Mouse (Mus musculus) E14TG2a.4 (cell line): Measurements from ENCODE around the gene Dhx40.

Experiments used
- CTCF ChIP-seq: conservative IDR thresholded peaks from 2 replicates; pipeline ENCODE4 v1.5.1; 2014; ENCODE audit warnings: low read length
- NANOG ChIP-seq: IDR thresholded peaks from 2 replicates; pipeline ENCODE4 v1.6.1; 2014; ENCODE audit warnings: borderline replicate concordance, low read length, mixed read lengths
- POU5F1 ChIP-seq: IDR thresholded peaks from 2 replicates; pipeline ENCODE4 v1.6.1; 2014; ENCODE audit warnings: low read length, borderline replicate concordance

DNA sequence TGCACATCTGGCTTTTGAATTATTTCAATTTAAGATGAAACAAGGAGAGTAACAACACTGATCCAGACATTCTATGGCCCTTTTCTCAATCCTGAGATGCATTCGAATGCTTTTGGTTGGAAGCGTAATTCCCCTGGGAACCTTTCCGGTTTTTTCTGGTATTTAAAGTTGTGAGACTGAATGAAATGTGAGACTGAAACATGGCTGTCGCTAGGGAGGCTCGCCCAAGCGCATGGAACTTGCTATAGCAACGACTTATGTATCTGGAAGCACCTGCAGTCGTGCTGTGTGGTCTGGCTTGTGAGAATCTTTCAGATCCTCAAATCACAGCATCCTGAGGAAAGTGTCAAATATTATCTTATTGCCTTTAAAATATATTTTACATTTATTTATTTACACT lies 33.7 kb upstream of the Dhx40 start:
- no peak for TF ChIP-seq CTCF
- no peak for TF ChIP-seq POU5F1
- TF ChIP-seq NANOG: no peak
